Mouse (Mus musculus): ENCODE data around the gene Eps8l1. TPM values are rescaled to one million over a fixed set of nuclear protein-coding genes. Genes with fewer than 3 reads are reported as not detected.
"Not testable (repeated sequence)": the region's sequence is repeated elsewhere in the genome, so short reads cannot be mapped to it uniquely, and the experiment has no call there.

Gene Eps8l1
- polyA plus RNA-seq, 1 experiment from 2014 or later: 15.4 TPM

GRCm38 (mm10) chr7:4513829-4514712, 53.6 kb downstream of the Eps8l1 start:
- WGBS: 58% methylated on average over 6 of the region's 6 CpGs
- ATAC-seq (ENCODE audit: low FRiP score, low read depth): no peak; the same call in 1 of the 2 replicates
- Histone ChIP-seq H3K4me3 (no peak overlapping the region), H3K36me3 (no peaks in the 10 kb centered on the region), H3K4me2 (no peak overlapping the region), H3K9ac (no peak overlapping the region), H3K9me3 (no peaks in the 10 kb centered on the region), H3K4me1 (replicated peaks) (no peaks in the 10 kb centered on the region), H3K27me3 (no peaks in the 10 kb centered on the region), H3K27ac (replicated peaks) (no peak overlapping the region)

DNA sequence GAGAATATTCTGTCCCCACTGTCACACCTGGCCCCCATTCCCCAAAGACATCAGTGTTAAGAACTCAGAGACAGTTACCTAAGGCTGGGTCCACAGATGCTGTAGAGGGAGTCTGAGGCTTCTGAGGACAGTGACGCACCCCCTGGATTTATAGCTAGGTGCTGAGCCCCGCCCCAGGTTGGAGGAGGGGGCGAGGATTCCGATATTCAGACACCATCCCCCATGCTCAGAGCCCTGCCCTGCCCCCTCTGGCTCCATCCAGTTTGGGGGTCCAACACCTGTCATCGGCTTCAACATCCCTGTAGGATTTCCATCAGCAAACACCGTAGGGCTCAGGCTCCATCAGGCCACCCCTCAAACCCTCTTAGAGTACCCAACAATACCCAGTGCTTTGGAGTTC, 55.4 kb downstream of the Eps8l1 start:
- H3K27me3 ChIP-seq: peaks cover 7% of the 10 kb centered on the region
- H3K4me1 ChIP-seq (replicated peaks): peaks cover 3% of the 10 kb centered on the region
- 68% methylated on average over 6 of the region's 6 CpGs for WGBS
- no peak overlapping the region for H3K4me2 ChIP-seq
- H3K9ac ChIP-seq: no peak overlapping the region
- no peak for ATAC-seq (ENCODE audit: low FRiP score, low read depth)
- no peak overlapping the region for H3K4me3 ChIP-seq
- no peaks in the 10 kb centered on the region for H3K36me3 ChIP-seq
- H3K27ac ChIP-seq (replicated peaks): no peak overlapping the region
- no peaks in the 10 kb centered on the region for H3K9me3 ChIP-seq

- Histone ChIP-seq H3K9ac (no peak within 1 kb of the TSS), H3K4me1 (replicated peaks) (peaks cover 7% of the 10 kb centered on the region), H3K36me3 (no peaks in the 10 kb centered on the region), H3K4me3 (no peak within 1 kb of the TSS), H3K27me3 (peaks cover 7% of the 10 kb centered on the region), H3K27ac (replicated peaks) (no peak within 1 kb of the TSS), H3K9me3 (no peaks in the 10 kb centered on the region), H3K4me2 (no peak within 1 kb of the TSS)
- WGBS: 14% methylated on average over 3 of the region's 4 CpGs
- ATAC-seq (ENCODE audit: low FRiP score, low read depth): no peak
These were observed 56.0 kb downstream of the Eps8l1 start, which contains the start of gene Tnnt1 for GRCm38 (mm10) chr7:4516332-4517050. Gene Tnnt1, minus strand, starts transcription at chr7:4516382.

DNA sequence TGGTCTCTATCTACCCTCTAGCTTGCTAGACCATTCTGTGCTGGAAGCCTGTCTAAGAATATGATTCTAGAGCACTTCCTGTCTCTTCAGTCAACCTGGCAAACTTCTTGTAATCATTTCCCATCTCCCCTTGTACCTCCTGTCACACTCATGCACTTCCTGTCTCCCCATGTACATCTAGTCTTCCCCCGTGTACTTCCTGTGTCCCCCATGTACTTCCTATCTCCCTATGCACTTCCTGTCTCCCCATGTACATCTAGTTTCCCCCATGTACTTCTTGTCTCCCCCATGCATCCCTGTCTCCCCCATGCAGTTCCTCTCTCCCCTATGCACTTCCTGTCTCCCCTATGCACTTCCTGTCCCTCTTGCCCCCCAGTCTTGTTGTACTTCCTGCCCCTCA, 58.0 kb downstream of the Eps8l1 start:
- Histone ChIP-seq H3K4me1 (replicated peaks) (peaks cover 7% of the 10 kb centered on the region), H3K4me3 (no peak overlapping the region), H3K9ac (no peak overlapping the region), H3K27ac (replicated peaks) (no peak overlapping the region), H3K27me3 (peaks cover 10% of the 10 kb centered on the region), H3K36me3 (no peaks in the 10 kb centered on the region), H3K4me2 (no peak overlapping the region), H3K9me3 (no peaks in the 10 kb centered on the region)
- ATAC-seq (ENCODE audit: low FRiP score, low read depth): no peak
- 82% methylated on average over 1 of the region's 1 CpGs for WGBS

DNA sequence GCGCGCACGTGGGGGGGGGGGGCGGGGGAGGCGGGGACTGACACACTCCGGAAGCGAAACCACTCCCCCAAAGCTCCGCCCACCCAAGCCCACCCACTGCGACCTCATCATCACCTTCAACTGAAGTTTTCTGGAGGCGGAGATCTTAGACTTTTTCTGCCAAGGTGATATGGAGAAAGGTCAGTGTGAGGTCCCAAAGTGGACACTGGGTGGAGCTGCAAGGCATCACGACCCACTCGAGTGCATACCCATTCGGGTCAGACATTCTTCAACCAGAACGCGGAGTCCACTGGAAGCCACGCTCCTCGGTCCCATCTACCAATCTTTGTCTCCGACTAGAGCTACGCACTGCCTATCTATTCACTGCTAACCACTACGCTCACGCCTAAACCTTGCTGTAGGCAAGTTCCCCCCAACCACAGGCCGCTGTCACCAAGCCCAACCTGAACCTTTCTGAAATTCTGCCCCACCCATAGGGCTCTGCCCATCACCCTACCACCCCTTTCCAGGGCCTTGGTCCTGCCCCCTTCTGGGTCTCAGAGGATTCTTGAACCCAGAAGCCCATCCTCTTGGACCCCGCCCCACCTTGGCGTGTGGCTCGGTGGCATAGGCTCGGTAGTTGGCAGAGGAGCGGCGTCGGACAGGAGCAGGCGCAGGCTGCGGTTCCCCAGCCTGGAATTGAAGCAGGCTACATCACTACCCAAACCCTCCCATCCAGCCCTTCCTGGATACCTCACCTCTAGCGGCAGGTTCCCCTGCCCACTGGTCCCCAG, 60.9 kb downstream of the Eps8l1 start:
- Histone ChIP-seq H3K27ac (replicated peaks) (no peak overlapping the region), H3K9me3 (no peaks in the 10 kb centered on the region), H3K9ac (no peak overlapping the region), H3K27me3 (peaks cover 10% of the 10 kb centered on the region), H3K4me3 (peak overlapping the region; percentile 25), H3K4me1 (replicated peaks) (peaks cover 12% of the 10 kb centered on the region), H3K36me3 (no peaks in the 10 kb centered on the region), H3K4me2 (peak overlapping the region; percentile 53)
- 33% methylated on average over 32 of the region's 32 CpGs for WGBS
- ATAC-seq (ENCODE audit: low FRiP score, low read depth): no peak

DNA sequence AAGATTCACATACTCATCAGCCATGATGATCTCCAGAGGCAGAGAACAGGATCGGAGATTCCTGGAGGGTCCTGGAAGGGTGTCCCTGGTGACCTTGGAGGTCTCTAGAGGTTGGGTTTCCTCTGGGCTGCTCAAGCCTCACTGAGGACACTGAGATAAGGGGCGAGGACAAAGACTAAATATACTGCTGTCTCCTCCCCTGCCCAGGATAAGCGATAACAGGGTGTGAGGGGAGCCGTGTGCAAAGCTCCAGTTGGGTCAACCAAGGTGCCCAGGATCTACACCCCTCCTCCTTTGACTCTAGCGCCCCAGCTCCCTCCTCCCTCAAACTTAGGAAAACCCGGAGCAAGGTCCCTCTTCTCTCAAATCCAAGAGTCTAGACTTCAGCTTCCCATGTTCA, 61.8 kb downstream of the Eps8l1 start:
- Histone ChIP-seq H3K27ac (replicated peaks) (no peak overlapping the region), H3K9me3 (no peaks in the 10 kb centered on the region), H3K9ac (no peak overlapping the region), H3K4me3 (no peak overlapping the region), H3K36me3 (no peaks in the 10 kb centered on the region), H3K27me3 (peaks cover 11% of the 10 kb centered on the region), H3K4me1 (replicated peaks) (peaks cover 21% of the 10 kb centered on the region), H3K4me2 (no peak overlapping the region)
- WGBS: 82% methylated on average over 6 of the region's 6 CpGs
- ATAC-seq (ENCODE audit: low FRiP score, low read depth): no peak

DNA sequence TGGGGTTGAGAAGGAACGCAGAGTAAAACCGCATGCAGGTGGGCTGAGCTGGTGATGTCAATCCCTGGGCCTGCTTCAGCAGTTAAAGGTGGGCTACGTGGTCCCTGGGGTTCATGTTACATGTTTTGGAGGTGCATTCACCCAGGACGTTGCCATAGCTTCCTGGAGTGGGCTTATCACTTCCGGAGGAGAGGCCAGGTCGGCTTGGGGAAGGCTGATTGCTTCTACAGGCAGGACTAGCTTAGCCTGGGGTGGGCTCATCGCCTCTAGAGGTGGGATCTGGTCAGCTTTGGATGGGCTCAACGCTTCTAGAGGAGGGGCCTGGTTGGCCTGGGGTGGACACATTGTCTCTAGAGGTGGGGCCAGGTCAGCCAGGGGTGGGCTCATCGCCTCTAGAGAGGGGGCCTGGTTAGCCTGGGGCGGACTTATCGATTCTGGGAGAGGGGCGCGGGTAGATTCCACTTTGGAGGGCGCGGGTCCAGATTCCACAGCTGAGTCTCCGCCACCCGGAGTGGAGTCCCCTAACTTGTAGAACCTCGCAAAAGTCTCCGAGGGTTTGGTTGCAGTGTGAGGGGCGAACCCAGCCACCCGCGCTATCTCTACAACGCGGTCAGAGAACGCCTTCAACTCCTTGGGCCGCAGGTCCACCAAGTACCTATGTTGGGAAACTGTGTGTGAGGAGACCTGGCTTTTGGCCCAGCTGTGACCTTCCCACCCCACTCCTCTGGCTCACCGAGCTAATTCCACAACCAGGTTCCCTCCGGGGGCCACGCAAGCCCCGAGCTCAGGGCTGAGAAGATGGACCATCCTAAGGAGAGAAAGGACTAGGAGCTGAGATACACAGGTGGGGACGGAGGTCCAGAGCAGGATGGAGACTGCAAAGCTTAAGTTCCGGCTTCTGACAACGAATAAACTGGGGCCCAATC, 63.0 kb downstream of the Eps8l1 start:
- Histone ChIP-seq H3K9ac (no peak overlapping the region), H3K36me3 (no peaks in the 10 kb centered on the region), H3K4me1 (replicated peaks) (peaks cover 25% of the 10 kb centered on the region), H3K4me2 (no peak overlapping the region), H3K27me3 (peaks cover 13% of the 10 kb centered on the region), H3K9me3 (no peaks in the 10 kb centered on the region), H3K4me3 (no peak overlapping the region), H3K27ac (replicated peaks) (no peak overlapping the region)
- 92% methylated on average over 33 of the region's 33 CpGs for WGBS
- ATAC-seq (ENCODE audit: low FRiP score, low read depth): no peak

GRCm38 (mm10) chr7:4524212-4524922, 63.9 kb downstream of the Eps8l1 start, which contains the start of gene Tnni3:
Gene Tnni3, minus strand, starts transcription at chr7:4524229.
- peaks cover 25% of the 10 kb centered on the region for H3K4me1 ChIP-seq (replicated peaks)
- WGBS: 75% methylated on average over 15 of the region's 15 CpGs
- not testable (repeated sequence) for H3K9ac ChIP-seq; H3K27ac ChIP-seq (replicated peaks); ATAC-seq (ENCODE audit: low FRiP score, low read depth); H3K4me2 ChIP-seq; H3K9me3 ChIP-seq; H3K4me3 ChIP-seq; H3K36me3 ChIP-seq
- H3K27me3 ChIP-seq: peaks cover 13% of the 10 kb centered on the region

DNA sequence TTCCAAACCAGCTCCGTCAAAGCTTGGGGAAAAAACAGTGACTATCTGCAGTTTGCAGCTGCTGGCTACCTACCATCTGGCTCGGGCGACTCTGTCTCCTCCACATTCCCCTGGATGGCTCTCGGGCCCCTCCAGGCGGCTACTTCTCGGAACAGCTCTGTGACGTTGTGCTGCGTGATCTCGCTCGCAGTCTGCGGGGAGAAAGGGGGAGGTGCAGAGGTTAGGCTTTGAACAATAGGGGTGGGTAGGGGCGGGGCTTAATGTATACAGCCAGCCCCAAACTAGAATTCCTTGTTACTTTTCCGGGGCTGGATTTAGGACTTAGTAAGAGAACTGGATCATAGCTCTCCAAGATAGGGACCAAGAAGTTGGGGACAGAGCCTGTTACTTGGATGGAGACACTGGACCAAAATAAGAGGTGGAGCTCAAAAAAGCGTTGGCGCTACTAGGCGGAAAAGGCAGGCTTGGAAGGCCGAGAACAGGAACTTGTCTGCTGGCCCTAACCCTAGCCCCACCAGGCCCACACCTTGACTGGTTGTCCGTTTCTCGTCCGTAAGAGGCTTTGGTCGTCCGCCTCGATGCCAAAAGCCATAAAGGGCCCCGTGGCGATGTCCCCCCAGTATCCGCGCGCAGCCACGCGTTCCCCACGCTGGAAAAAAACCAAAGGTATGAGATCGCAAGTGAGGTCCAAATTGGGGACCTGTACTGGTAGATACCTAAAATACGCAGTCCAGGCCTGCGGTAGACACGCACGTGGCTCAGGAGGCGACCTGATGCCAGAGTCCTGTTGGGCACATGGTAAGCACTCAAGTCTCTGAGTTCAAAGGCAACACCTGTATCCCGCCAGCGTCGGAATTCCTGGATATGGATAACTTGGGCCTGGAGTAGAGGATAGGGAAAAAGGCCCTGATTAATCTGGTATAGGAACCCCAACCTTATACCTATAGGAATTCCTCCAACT, 66.1 kb downstream of the Eps8l1 start:
- H3K9me3 ChIP-seq: no peaks in the 10 kb centered on the region
- WGBS: 25% methylated on average over 40 of the region's 40 CpGs
- peak overlapping the region; percentile 45 for H3K9ac ChIP-seq

DNA sequence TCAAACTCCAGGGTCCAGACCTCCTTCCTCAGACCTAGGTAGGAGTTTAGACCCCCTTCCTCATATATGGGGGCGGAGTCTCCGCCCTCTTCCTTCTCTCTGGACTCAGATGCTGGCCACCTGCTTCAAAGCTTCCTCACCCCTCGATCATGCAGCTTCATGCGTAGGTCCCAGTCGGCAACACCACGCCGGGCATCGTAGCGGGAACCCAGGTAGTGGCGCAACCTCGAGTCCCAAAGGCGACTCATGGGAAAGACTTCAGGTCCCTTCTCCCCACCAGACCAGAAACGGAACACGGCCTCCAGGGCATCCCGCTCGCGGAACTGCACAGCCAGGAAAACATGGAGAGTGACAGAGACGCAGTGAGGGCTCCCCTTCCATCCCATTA, 66.8 kb downstream of the Eps8l1 start:
- peaks cover 18% of the 10 kb centered on the region for H3K4me1 ChIP-seq (replicated peaks)
- H3K9me3 ChIP-seq: no peaks in the 10 kb centered on the region
- H3K9ac ChIP-seq: no peak overlapping the region
- H3K4me3 ChIP-seq: peak overlapping the region; percentile 37
- no peak overlapping the region for H3K27ac ChIP-seq (replicated peaks)
- 44% methylated on average over 18 of the region's 18 CpGs for WGBS
- peak overlapping the region; percentile 72 for H3K4me2 ChIP-seq
- 0 out of 2 replicates have a peak, but pooled peaks have one; percentile 1 for ATAC-seq (ENCODE audit: low FRiP score, low read depth)
- no peaks in the 10 kb centered on the region for H3K36me3 ChIP-seq
- peaks cover 10% of the 10 kb centered on the region; the same call in 1 of the 2 replicates for H3K27me3 ChIP-seq

More for the DNA sequence above, 66.1 kb downstream of the Eps8l1 start:
- peaks cover 7% of the 10 kb centered on the region for H3K27me3 ChIP-seq
- H3K27ac ChIP-seq (replicated peaks): peak overlapping the region; percentile 53
- H3K4me2 ChIP-seq: peak overlapping the region; percentile 72
- H3K4me3 ChIP-seq: peak overlapping the region; percentile 37
- ATAC-seq (ENCODE audit: low FRiP score, low read depth): peak; percentile 93
- no peaks in the 10 kb centered on the region for H3K36me3 ChIP-seq
- peaks cover 18% of the 10 kb centered on the region for H3K4me1 ChIP-seq (replicated peaks)

Measured in hindbrain, embryonic 15.5 days (tissue).